Mouse (Mus musculus) MEL (cell line): ENCODE results near the gene Pum1. TPM values are rescaled to one million over a fixed set of nuclear protein-coding genes. Genes with fewer than 3 reads are reported as not detected.

Source experiments
- DNase-seq: peaks from one replicate; pipeline ENCODE4 v3.0.0; 2011; ENCODE audit warnings: low read depth, low spot score
- H3K27ac ChIP-seq: 2 replicates; pipeline ENCODE4 v1.5.1; 2012; ENCODE audit warnings: low read depth, mild to moderate bottlenecking, control low read depth, low read length, moderate library complexity; ENCODE audit not compliant: control insufficient read depth
- H3K27me3 ChIP-seq, 2 experiments: fragments of 150-350 bp in 1 of 2; sonication (generic) in 1 of 2; 2 replicates each; pipeline ENCODE4 v1.6.1; 2012; ENCODE audit warnings: low read length in 2 of 2, mild to moderate bottlenecking in 2 of 2, improper control_type of control experiment in 1 of 2, moderate library complexity in 1 of 2; ENCODE audit not compliant: insufficient read depth in 2 of 2, control insufficient read depth in 1 of 2
- H3K36me3 ChIP-seq, 2 experiments: 2 replicates each; pipeline ENCODE4 v1.6.1; 2012 to 2014; ENCODE audit warnings: low read length in 2 of 2, improper control_type of control experiment in 1 of 2, inconsistent platforms in 1 of 2, mild to moderate bottlenecking in 1 of 2; ENCODE audit not compliant: insufficient read depth in 2 of 2, control insufficient read depth in 1 of 2
- H3K4me1 ChIP-seq, 2 experiments: fragments of 150-350 bp in 1 of 2; sonication (generic) in 1 of 2; 2 replicates each; pipeline ENCODE4 v1.6.1; 2012; ENCODE audit warnings: low read length in 2 of 2, improper control_type of control experiment in 1 of 2, mild to moderate bottlenecking in 1 of 2; ENCODE audit not compliant: insufficient read depth in 2 of 2, control insufficient read depth in 1 of 2
- H3K4me3 ChIP-seq, 2 experiments: fragments of 150-350 bp in 1 of 2; sonication (generic) in 1 of 2; 2 replicates each; pipeline ENCODE4 v1.5.1; 2012; ENCODE audit warnings: low read depth in 2 of 2, low read length in 2 of 2, mild to moderate bottlenecking in 2 of 2, moderate library complexity in 2 of 2, control low read depth in 1 of 2, improper control_type of control experiment in 1 of 2; ENCODE audit not compliant: control insufficient read depth in 1 of 2, insufficient read depth in 1 of 2
- H3K79me2 ChIP-seq: 2 replicates; pipeline ENCODE4 v1.6.1; 2012; ENCODE audit warnings: mild to moderate bottlenecking, low read length, moderate library complexity; ENCODE audit not compliant: control insufficient read depth, poor library complexity, insufficient read depth
- H3K9ac ChIP-seq: 2 replicates; pipeline ENCODE4 v1.6.1; 2012; ENCODE audit warnings: low read depth, mild to moderate bottlenecking, control low read depth, low read length, moderate library complexity; ENCODE audit not compliant: control insufficient read depth, poor library complexity, severe bottlenecking
- H3K9me3 ChIP-seq: fragments of 150-350 bp; sonication (generic); replicated peaks from 2 replicates; pipeline ENCODE4 v1.6.1; 2012; ENCODE audit warnings: mild to moderate bottlenecking, low read length, improper control_type of control experiment, moderate library complexity; ENCODE audit not compliant: insufficient read depth
- CHD1 ChIP-seq: IDR thresholded peaks from 2 replicates; pipeline ENCODE4 v1.6.1; 2012; ENCODE audit warnings: low read depth, mild to moderate bottlenecking, inconsistent platforms, low read length, improper control_type of control experiment
- CHD2 ChIP-seq: IDR thresholded peaks from 2 replicates; pipeline ENCODE4 v1.6.1; 2011; ENCODE audit warnings: low read length, improper control_type of control experiment
- ETS1 ChIP-seq: IDR thresholded peaks from 2 replicates; pipeline ENCODE4 v1.6.1; 2012; ENCODE audit warnings: low read depth, mild to moderate bottlenecking, inconsistent platforms, low read length, improper control_type of control experiment, moderate library complexity
- GATA1 ChIP-seq: IDR thresholded peaks from 2 replicates; pipeline ENCODE4 v1.6.1; 2011; ENCODE audit warnings: low read depth, low read length, improper control_type of control experiment
- HCFC1 ChIP-seq: IDR thresholded peaks from 2 replicates; pipeline ENCODE4 v1.6.1; 2012; ENCODE audit warnings: low read depth, mild to moderate bottlenecking, inconsistent platforms, low read length, improper control_type of control experiment, moderate library complexity
- KAT2A ChIP-seq: conservative IDR thresholded peaks from 2 replicates; pipeline ENCODE4 v1.6.1; 2012; ENCODE audit warnings: low read depth, low read length, improper control_type of control experiment, inconsistent platforms
- MAFK ChIP-seq: IDR thresholded peaks from 2 replicates; pipeline ENCODE4 v1.6.1; 2011; ENCODE audit warnings: low read depth, mild to moderate bottlenecking, low read length, improper control_type of control experiment, borderline replicate concordance
- MAX ChIP-seq: IDR thresholded peaks from 2 replicates; pipeline ENCODE4 v1.6.1; 2011; ENCODE audit warnings: low read length, improper control_type of control experiment
- MAZ ChIP-seq: IDR thresholded peaks from 2 replicates; pipeline ENCODE4 v1.6.1; 2012; ENCODE audit warnings: low read depth, mild to moderate bottlenecking, inconsistent platforms, low read length, improper control_type of control experiment
- MXI1 ChIP-seq: IDR thresholded peaks from 2 replicates; pipeline ENCODE4 v1.6.1; 2011; ENCODE audit warnings: mild to moderate bottlenecking, low read depth, low read length, improper control_type of control experiment
- MYC ChIP-seq: IDR thresholded peaks from 2 replicates; pipeline ENCODE4 v1.6.1; 2011; ENCODE audit warnings: low read depth, mild to moderate bottlenecking, low read length, improper control_type of control experiment, moderate library complexity
- NELFE ChIP-seq: IDR thresholded peaks from 2 replicates; pipeline ENCODE4 v1.6.1; 2011; ENCODE audit warnings: low read depth, low read length, improper control_type of control experiment
- NRF1 ChIP-seq: IDR thresholded peaks from 2 replicates; pipeline ENCODE4 v1.6.1; 2014; ENCODE audit warnings: low read depth, mild to moderate bottlenecking, inconsistent platforms, low read length, improper control_type of control experiment, moderate library complexity; ENCODE audit not compliant: poor library complexity, insufficient read depth, severe bottlenecking
- POLR2AphosphoS5 ChIP-seq: IDR thresholded peaks from 2 replicates; pipeline ENCODE4 v1.6.1; 2012; ENCODE audit warnings: low read depth, borderline replicate concordance, mild to moderate bottlenecking, inconsistent platforms, low read length, moderate library complexity, mixed read lengths
- RAD21 ChIP-seq: IDR thresholded peaks from 2 replicates; pipeline ENCODE4 v1.6.1; 2011; ENCODE audit warnings: mild to moderate bottlenecking, low read depth, low read length, improper control_type of control experiment
- RCOR1 ChIP-seq: IDR thresholded peaks from 2 replicates; pipeline ENCODE4 v1.6.1; 2012; ENCODE audit warnings: low read depth, mild to moderate bottlenecking, inconsistent platforms, low read length, improper control_type of control experiment
- TCF12 ChIP-seq: IDR thresholded peaks from 2 replicates; pipeline ENCODE4 v1.6.1; 2014; ENCODE audit warnings: low read depth, mild to moderate bottlenecking, inconsistent platforms, low read length, improper control_type of control experiment, moderate library complexity
- UBTF ChIP-seq: IDR thresholded peaks from 2 replicates; pipeline ENCODE4 v1.6.1; 2012; ENCODE audit warnings: low read depth, mild to moderate bottlenecking, inconsistent platforms, low read length, improper control_type of control experiment, moderate library complexity, borderline replicate concordance; ENCODE audit not compliant: insufficient read depth
- USF2 ChIP-seq, 2 experiments: IDR thresholded peaks; 2 replicates each; pipeline ENCODE4 v1.6.1; 2011 to 2012; ENCODE audit warnings: improper control_type of control experiment in 2 of 2, low read length in 2 of 2, borderline replicate concordance in 1 of 2, inconsistent platforms in 1 of 2, low read depth in 1 of 2, mild to moderate bottlenecking in 1 of 2; ENCODE audit not compliant: insufficient read depth in 1 of 2
- ZKSCAN1 ChIP-seq: IDR thresholded peaks from 2 replicates; pipeline ENCODE4 v1.6.1; 2012; ENCODE audit warnings: low read depth, mild to moderate bottlenecking, inconsistent platforms, low read length, improper control_type of control experiment, moderate library complexity
- polyA plus RNA-seq, 2 experiments: library from polyadenylated mRNA; stranded (reverse) in 1 of 2; unstranded in 1 of 2; fragments of >175 nt in 1 of 2; fragments of >200 nt in 1 of 2; gene quantifications; 2 replicates each; pipeline versions ENCODE4 v1.2.1 to v1.2.4; 2012; ENCODE audit warnings: low replicate concordance in 2 of 2, low read depth in 1 of 2; ENCODE audit not compliant: insufficient read length in 2 of 2, insufficient read depth in 1 of 2, missing spikeins in 1 of 2
- total RNA-seq: library from RNA; depleted of rRNA; stranded (reverse); fragments of 300-350 nt; gene quantifications from 2 replicates; pipeline ENCODE4 v1.2.3, GENCODE M21; 2012

Pum1 gene
- total and polyA plus RNA-seq, 3 experiments, result 31.9 to 46.2 (median 36.1) TPM

GRCm38 (mm10) chr4:130715126-130715525 lies 52.0 kb downstream of the Pum1 start (continued):
- TF ChIP-seq TCF12, result peak; percentile 100

GRCm38 (mm10) chr4:130715623-130716022 lies 52.5 kb downstream of the Pum1 start:
- Histone ChIP-seq H3K4me1 (peaks cover 28 to 47% of the 10 kb centered on the region in 2 experiments), H3K27me3 (no peaks in the 10 kb centered on the region), H3K9ac (no peak overlapping the region), H3K27ac (peak overlapping the region; percentile 66), H3K79me2 (peaks cover 67% of the 10 kb centered on the region), H3K4me3 (no peak overlapping the region), H3K9me3 (no peaks in the 10 kb centered on the region), H3K36me3 (peaks cover 36 to 80% of the 10 kb centered on the region in 2 experiments)
- TF ChIP-seq USF2 (IDR thresholded peaks at IDR 0.05; ENCODE audit: borderline replicate concordance in 1 of 2, insufficient read depth in 1 of 2, low read depth in 1 of 2, low read length in 2 of 2), result no peak
- TF ChIP-seq MAZ, result 0 out of 2 replicates have a peak, but pooled peaks have one; percentile 1
- DNase-seq, result no peak

- H3K4me3 ChIP-seq, result no peak overlapping the region
- H3K36me3 ChIP-seq, result peaks cover 47 to 74% of the 10 kb centered on the region in 2 experiments
- H3K9me3 ChIP-seq, result no peaks in the 10 kb centered on the region
- peaks cover 27 to 48% of the 10 kb centered on the region in 2 experiments for H3K4me1 ChIP-seq
- H3K27me3 ChIP-seq, result no peaks in the 10 kb centered on the region
- TF ChIP-seq CHD2 (no peak), MAX (no peak), UBTF (no peak), CHD1 (no peak), MAFK (no peak), MYC (no peak), ZKSCAN1 (no peak), RCOR1 (no peak), HCFC1 (no peak), POLR2AphosphoS5 (no peak), RAD21 (no peak), MXI1 (no peak), GATA1 (no peak), NELFE (no peak), NRF1 (no peak), ETS1 (no peak), KAT2A (no peak)
- no peak overlapping the region for H3K27ac ChIP-seq
- no peak for DNase-seq
- H3K79me2 ChIP-seq, result peaks cover 55% of the 10 kb centered on the region
- H3K9ac ChIP-seq, result no peak overlapping the region
Observed at GRCm38 (mm10) chr4:130719348-130719747, 56.2 kb downstream of the Pum1 start.
